Mouse (Mus musculus): ENCODE measurements around the gene Slc22a14.
A peak's percentile ranks its signal among the peaks of the same experiment; 100 is the strongest.
"Not testable (repeated sequence)": the region's sequence is repeated elsewhere in the genome, so short reads cannot be mapped to it uniquely, and the experiment has no call there.

The Slc22a14 gene

GRCm38 (mm10) chr9:119256161-119256560, 109.2 kb downstream of the Slc22a14 start:
- no peak for DNase-seq

GRCm38 (mm10) chr9:119255096-119255495, 110.3 kb downstream of the Slc22a14 start:
- no peak for DNase-seq

DNA sequence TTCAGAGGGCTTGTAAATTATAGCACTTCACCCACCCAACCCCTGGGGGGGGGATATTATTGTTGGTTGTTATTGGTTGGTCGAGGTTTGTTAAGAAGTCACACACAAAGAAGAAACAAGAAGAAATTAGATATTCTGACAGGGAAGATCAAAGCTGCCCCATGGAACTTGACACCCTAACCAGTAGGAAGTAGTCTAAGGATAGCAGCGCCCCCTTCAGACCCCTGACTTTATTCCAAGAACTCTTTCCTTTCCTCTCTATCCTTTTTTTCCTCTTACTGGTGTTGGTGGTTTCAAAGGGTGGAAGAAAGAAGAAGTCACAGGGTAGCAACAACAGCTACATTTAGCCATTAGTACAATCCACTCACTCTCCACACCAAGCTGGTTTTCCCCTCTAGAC, 111.2 kb downstream of the Slc22a14 start:
- DNase-seq = peak in 1 of 2 experiments; percentile 7

DNA sequence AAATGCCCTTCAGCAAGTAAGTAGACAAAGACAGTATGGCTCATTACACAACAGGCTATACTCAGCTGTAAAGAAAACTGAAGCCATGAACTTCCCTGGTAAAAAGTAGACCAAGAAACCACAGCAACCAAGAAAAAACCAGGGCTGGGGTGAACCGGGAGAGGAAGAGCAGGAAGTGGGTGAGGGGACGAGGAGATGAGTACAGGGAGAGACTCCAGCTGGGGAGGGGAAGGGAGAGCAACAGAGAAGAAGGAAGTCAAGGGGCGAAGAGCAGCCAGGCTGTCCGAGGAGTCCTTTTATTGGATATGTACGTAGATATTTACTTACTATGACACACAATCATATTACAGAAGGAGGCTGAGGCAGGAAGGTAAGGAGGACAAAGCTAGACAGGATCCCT, 117.4 kb downstream of the Slc22a14 start:
- no peak for DNase-seq

GRCm38 (mm10) chr9:119246826-119247225, 118.5 kb downstream of the Slc22a14 start:
- peak; percentile 43 to 65 for DNase-seq

GRCm38 (mm10) chr9:119243981-119244380, 121.4 kb downstream of the Slc22a14 start:
- no peak for DNase-seq

- DNase-seq = no peak
Measured at GRCm38 (mm10) chr9:119241169-119241865, 124.0 kb downstream of the Slc22a14 start.

DNA sequence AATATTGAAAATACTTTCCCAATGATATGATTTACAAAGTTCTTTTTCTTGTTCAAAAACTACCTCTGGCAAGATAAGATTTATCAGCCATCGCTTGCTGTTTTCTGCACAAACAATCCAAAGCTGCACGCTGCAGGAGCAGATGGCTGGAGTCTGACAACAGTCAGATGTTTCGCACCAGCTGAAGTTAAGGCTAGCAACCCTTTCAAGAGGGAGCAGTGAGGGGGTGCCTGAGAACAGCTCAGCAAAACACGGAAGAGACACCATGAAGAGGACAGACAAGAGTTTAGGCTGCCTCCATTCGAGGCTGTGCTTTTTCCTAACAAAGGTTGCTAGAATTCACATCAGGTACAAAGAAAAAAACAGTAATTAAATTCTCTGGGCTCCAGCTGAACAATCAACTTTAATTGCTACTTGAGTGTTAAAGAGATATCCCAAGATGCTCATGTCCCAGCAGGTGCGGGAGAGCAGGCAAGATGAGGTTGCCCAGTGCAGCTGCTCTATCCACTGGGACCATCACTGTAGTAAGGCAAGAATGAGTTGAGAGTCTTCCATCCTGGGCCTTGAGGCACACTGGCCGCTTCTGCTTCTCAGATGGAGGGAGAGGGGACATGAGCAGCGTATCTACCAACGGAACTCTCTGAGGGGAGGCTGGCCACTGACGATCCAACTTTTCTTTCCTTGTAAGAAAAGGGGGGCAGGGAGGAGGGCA, 124.9 kb downstream of the Slc22a14 start:
- no peak for DNase-seq

DNA sequence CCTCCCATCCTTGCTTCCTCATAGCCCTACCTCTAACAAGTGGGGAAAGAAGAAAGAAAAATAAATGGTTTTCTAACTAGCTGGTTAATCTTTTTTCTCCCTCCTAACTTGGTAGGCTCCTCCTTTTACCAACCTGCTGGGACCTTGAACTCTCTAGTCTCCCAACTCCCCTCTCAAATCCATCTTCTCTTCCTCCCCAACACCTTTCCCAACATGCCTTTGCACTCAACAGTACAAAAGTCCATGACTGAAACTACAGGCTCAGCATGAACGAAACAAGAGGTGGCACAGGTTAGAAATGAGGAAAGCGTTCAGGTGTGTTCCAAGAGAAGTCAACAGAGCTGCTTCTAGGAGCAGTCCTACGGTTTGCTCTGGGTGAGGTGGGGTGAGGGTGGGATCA, 126.1 kb downstream of the Slc22a14 start:
- DNase-seq = no peak

GRCm38 (mm10) chr9:119238796-119239195, 126.6 kb downstream of the Slc22a14 start:
- DNase-seq = no peak

DNA sequence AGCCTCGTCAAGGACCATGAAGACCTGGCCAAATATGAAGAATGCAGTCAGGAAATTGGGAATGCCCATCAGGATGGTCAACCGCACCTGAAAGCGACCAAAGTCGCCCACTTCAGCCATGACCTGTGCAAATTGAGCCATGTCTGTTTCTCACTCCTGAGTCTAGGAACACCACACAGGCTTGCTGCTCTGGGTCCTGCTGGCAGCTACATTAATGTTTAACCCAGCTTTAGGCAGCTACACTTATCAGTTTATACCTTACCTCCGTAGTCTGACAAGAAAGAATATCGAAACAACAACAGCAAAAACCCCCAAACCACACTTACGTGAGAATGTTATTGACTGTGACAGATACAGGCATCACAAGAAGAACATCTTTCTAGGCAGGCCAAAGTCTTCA, 133.8 kb downstream of the Slc22a14 start:
- DNase-seq = no peak

DNA sequence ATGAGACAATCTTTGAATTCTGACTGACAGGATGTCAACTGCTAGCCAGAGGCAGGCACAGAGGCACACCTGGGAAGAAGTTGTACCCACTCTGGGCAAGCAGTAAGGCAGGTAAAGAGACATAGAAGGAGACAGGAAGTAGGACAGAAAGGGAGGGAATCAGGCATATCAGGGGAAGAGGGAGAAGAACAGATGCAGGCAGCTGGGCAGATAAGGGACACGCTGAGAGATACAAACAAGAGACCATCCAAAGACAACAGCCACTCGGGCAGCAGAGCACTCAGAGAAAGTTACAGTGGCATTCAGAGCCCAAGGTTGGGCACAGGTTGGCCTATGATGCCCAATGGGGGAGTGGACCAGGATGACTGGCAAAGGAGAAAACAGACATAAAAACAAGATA, 134.5 kb downstream of the Slc22a14 start:
- no peak for DNase-seq

GRCm38 (mm10) chr9:119220249-119220648, 145.1 kb downstream of the Slc22a14 start:
- DNase-seq = no peak

- no peak for DNase-seq
Measured at GRCm38 (mm10) chr9:119219667-119220066, 145.7 kb downstream of the Slc22a14 start.

DNA sequence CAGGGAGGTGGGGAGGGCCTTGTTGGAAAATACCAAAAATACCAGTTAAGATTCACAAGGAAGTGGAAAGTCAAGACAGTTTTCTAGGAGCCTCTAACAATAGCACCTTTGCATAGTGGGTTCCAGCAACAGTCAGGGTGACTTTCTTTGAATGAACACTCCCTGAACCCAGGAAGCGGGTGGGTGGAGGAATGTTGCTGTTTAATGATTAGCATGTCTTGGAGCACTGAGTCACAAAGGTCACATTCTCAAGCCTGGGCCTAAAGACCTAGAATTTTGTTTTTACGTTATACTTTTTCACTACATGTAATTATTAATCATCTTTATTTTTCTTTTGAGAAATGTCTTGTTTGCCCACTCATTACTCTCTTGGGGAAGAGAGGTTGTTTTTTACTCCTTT, 150.0 kb downstream of the Slc22a14 start:
- not testable (repeated sequence) for DNase-seq

DNA sequence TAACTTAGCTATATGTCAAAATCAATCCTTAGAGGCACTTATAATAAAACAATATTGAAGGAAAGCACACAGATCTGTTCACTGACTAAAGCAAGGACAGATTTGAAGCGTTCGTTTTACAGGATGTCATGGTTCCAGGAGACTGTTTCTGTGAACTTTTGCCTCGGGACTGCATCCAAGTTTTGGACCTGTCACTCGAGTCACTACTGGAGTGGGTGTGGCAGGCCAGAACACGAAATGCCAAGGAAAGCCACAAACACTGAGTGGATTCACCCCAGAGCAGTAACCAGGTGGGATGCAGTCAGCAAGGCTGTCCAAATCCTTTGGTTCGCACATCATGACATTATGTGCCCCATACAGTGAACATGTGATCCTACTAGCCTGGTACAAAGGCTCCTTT, 150.8 kb downstream of the Slc22a14 start:
- DNase-seq = no peak

DNA sequence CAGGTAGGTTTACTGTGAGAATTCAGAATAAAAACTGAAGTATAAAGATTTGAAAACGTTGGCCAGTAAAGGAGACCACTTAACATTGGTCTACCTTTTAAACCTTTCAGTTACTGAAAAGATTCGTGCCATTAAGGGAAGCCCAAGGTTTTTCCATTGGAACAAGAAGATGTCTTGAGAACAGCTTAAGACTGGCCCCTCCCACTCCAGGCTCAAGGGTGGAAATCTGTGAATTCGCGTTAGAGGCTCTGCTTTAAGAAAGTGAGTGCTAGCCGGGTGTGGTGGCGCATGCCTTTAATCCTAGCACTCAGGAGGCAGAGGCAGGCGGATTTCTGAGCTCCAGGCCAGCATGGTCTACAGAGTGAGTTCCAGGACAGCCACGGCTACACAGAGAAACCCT, 152.4 kb downstream of the Slc22a14 start:
- DNase-seq = no peak

DNA sequence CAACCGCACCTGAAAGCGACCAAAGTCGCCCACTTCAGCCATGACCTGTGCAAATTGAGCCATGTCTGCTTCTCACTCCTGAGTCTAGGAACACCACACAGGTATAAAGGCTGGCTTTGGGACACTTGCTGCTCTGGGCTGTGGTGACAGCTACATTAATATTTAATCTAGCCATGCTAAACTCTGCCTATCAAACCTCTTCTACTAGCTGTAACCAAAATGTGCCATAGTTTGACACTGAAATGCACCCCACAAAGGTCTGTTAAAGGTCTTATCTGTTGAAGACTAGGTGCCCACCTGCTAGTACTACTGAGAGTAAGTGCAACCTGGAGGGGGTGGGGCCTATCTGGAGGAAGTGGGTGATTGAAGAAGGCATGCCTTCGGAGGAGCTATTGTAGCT, 156.4 kb downstream of the Slc22a14 start, which contains the start of gene Slc22a13:
TSS of gene Slc22a13 (minus strand) at position 101 of the 400 bp plus-strand sequence.
- DNase-seq = no peak

GRCm38 (mm10) chr9:119207113-119207512, 158.2 kb downstream of the Slc22a14 start:
- DNase-seq = no peak

DNA sequence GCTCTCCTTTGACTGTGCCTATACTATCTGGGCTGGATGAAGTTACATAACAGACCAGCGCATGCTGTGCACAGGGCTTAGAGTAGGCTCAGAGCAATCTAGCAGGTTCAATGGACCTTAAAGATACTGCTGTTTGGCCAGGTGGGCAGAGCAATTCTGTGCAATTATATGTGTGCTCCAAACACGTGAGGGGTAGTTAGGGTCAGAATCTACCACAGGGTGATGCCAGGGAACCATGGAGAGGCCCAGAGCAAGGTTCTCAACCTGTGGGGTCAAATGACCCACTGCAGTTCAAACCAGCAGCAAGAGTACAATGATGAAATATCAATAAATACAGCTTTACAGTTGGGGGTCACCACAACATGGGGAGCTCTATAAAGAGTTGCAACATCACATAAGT, 158.7 kb downstream of the Slc22a14 start:
- no peak for DNase-seq

DNA sequence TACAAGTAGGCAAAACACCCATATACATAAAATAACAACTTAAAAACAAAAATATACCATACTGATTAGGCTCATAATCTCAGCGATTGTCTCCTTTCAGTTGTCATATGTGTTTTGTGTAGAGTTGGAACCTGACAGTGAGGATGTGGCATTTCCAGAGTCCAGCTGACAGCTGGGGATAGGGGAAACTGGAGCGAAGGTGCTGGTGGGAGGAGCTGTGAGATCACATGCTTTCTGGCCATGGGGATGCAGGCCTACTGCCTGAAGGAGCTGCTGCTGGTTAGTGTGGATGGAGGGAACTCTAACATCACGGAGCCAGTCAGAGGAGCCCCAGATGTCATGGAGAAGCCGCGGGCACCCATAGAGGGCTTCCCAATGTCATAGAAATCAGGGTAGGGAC, 159.6 kb downstream of the Slc22a14 start:
- DNase-seq = no peak

DNA sequence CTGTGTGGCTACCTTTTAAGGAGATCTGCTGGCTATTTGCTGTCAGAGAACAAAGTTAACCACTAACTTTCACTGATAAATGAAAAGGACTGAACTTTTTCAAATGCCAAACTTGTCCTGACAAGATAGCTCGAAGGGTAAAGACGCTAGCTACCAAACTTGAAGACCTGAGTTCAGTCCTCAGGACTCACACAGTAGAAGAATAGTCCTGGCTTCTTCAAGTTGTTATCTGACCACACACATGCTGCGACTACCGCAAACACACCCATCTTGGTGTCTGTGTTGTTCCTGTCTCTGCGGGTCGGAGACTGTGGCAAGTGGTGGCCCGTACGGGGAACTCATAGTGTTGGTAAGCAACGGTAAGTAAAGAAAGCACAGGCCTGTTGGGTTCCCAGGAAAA, 161.7 kb downstream of the Slc22a14 start:
- DNase-seq = no peak

GRCm38 (mm10) chr9:119201653-119202052, 163.7 kb downstream of the Slc22a14 start:
- DNase-seq = no peak

DNA sequence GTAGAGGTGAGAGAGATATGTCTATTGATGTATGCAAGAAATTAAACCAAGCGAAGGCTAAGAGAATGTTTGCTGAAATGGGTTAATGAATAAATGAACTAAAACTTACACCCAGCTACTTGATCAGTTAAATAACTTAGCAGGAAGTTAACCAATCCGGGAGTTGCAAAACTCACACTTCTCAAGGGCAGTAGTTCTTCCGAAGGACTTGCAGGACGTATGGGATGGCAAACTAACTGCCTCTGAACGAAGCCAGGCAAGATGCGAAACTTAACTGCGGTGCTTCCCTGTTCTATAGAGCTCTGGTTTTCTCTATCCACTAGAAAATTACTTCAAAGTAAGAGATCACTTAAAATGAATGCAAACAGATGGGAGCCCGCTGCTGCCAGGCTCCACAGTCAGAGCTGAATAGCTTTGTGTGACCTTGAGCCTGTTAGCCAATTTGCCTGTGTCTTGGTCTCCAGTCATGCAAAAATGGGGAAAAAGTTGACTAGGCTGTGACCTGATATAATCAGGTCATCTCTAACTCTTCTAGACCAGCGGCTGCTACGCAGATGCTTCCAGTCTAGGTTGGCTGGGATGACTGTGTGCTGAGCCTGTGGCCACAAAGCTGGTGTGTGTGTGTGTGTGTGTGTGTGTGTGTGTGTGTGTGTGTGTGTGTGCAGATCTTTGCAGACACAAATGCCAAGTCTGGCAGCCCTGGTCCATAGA, 166.0 kb downstream of the Slc22a14 start:
- peak; percentile 62 to 64 for DNase-seq

Measured in cerebellum, postnatal 10 days (tissue).